Mouse (Mus musculus) midbrain, embryonic 16.5 days (tissue): ENCODE measurements at regions not wholly inside any gene's neighbourhood (a gene's known extent, or its start where the extent isn't known, plus 50 kb on each side); places are given as distances from the start of the nearest gene placed in this dataset.

ENCODE experiments used
- ATAC-seq: fragments of 200-750 bp; cut with Nextera tagmentation; 2 replicates; pipeline ENCODE4 v1.8.0; 2017; ENCODE audit warnings: moderate TSS enrichment
- H3K27ac ChIP-seq: fragments of 300-500 bp; sonication (generic); 2 replicates; pipeline ENCODE4 v1.5.1; 2014; ENCODE audit warnings: mild to moderate bottlenecking, low read length, mixed read lengths
- H3K27me3 ChIP-seq: fragments of 300-500 bp; sonication (generic); 2 replicates; pipeline ENCODE4 v1.6.1; 2014; ENCODE audit warnings: low read depth, low read length, mixed read lengths; ENCODE audit not compliant: control insufficient read depth, insufficient read depth
- H3K36me3 ChIP-seq: fragments of 300-500 bp; sonication (generic); 2 replicates; pipeline ENCODE4 v1.6.1; 2014; ENCODE audit warnings: mild to moderate bottlenecking, low read length, moderate library complexity, mixed read lengths; ENCODE audit not compliant: control insufficient read depth, insufficient read depth
- H3K4me1 ChIP-seq: fragments of 300-500 bp; sonication (generic); 2 replicates; pipeline ENCODE4 v1.6.1; 2014; ENCODE audit warnings: mild to moderate bottlenecking, low read length, mixed read lengths; ENCODE audit not compliant: control insufficient read depth, insufficient read depth
- H3K4me2 ChIP-seq: fragments of 300-500 bp; sonication (generic); 2 replicates; pipeline ENCODE4 v1.6.1; 2014; ENCODE audit warnings: mild to moderate bottlenecking, low read length, mixed read lengths
- H3K4me3 ChIP-seq: fragments of 300-500 bp; sonication (generic); 2 replicates; pipeline ENCODE4 v1.5.1; 2014; ENCODE audit warnings: low read depth, mild to moderate bottlenecking, low read length, moderate library complexity, mixed read lengths
- H3K9ac ChIP-seq: fragments of 300-500 bp; sonication (generic); 2 replicates; pipeline ENCODE4 v1.6.1; 2014; ENCODE audit warnings: low read depth, low read length, mixed read lengths
- H3K9me3 ChIP-seq: fragments of 300-500 bp; sonication (generic); replicated peaks from 2 replicates; pipeline ENCODE4 v1.6.1; 2014; ENCODE audit warnings: mild to moderate bottlenecking, low read length, mixed read lengths; ENCODE audit not compliant: control insufficient read depth, poor library complexity, severe bottlenecking
- WGBS: fragments of 180-500 bp; shearing (Covaris S2); extraction: QIAGEN DNeasy Blood & Tissue Kit; methylation state at CpG from one replicate; pipeline ENCODE4 v1.1.7; 2014; 5-methylcytosine and 5-hydroxymethylcytosine counted together

DNA sequence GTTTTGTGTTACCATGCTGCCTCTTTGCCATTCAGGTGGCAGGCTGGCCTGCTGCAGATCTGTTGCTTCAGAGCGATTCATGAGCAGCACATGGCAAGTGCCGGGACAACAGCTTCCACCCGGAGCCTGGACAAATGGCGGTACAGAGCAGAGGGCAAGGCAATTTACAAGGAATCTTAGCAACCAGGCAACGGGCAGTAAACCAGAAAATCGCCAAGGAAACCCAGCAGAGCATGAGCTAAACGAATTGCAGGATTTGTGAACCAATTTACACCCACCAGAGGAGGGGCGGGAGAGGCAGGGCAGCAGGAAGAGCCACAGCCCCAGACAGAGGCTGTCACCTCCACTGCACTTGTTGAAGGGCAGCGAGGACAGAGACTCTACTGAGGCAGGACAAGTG lies 60.5 kb upstream of the Loxl4 start:
- H3K4me2 ChIP-seq = no peak overlapping the region
- H3K9me3 ChIP-seq = no peaks in the 10 kb centered on the region
- H3K4me1 ChIP-seq = peaks cover 11% of the 10 kb centered on the region; the same call in 1 of the 2 replicates
- no peaks in the 10 kb centered on the region for H3K27me3 ChIP-seq
- 0 out of 2 replicates have a peak overlapping the region, but pooled peaks have one; percentile 17 for H3K27ac ChIP-seq
- WGBS = 10% methylated on average over 9 of the region's 9 CpGs
- H3K4me3 ChIP-seq = no peak overlapping the region
- H3K36me3 ChIP-seq = no peaks in the 10 kb centered on the region
- no peak overlapping the region for H3K9ac ChIP-seq
- peak; percentile 77 for ATAC-seq

- H3K27ac ChIP-seq = no peak overlapping the region
- ATAC-seq = no peak
- H3K36me3 ChIP-seq = no peaks in the 10 kb centered on the region
- H3K4me2 ChIP-seq = no peak overlapping the region
- H3K9me3 ChIP-seq = no peaks in the 10 kb centered on the region
- H3K4me3 ChIP-seq = no peak overlapping the region
- H3K4me1 ChIP-seq = peaks cover 16% of the 10 kb centered on the region; the same call in 1 of the 2 replicates
- WGBS = 74% methylated on average over 6 of the region's 6 CpGs
- no peak overlapping the region for H3K9ac ChIP-seq
- H3K27me3 ChIP-seq = no peaks in the 10 kb centered on the region
Observed at GRCm38 (mm10) chr19:42669886-42670285, 57.3 kb upstream of the Loxl4 start.

DNA sequence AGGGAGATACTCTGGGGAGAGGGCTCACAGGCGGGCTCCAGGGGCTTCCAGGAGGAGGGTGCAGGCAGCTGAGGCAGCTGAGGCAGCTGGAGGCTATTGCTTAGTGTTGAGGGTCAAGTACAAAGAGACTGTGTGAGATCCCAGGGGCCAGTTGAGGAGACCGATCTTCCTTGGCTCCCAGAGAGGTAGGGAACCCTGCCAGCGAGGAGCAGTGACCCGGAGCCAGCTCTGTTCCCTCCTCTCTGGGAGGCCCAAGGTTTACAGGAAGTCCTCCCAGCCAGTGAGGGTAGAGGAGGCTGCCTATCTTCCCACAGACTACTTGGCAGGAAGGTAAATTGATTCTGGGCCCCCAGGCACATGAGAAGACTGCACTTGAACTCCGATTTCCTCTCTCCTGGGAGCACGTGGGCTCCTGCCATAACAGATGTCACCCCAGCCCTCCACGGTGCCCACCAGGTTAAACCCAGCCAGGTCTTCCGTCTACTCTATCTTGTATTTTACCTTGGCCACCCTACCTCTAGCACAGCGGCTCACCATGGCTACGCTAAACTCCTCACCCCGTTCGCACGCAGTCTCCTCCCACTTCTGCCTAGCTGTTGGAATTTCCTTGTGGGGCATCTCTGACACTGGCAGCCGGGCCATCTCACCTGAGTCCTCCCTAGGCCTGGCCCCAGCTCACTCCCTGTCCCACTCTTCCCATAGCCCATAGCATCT lies 55.9 kb upstream of the Loxl4 start:
- WGBS = 82% methylated on average over 14 of the region's 14 CpGs
- H3K9me3 ChIP-seq = no peaks in the 10 kb centered on the region

GRCm38 (mm10) chr19:42666906-42667305 lies 54.3 kb upstream of the Loxl4 start:
- H3K9ac ChIP-seq = no peak overlapping the region
- no peak overlapping the region for H3K4me2 ChIP-seq
- H3K4me3 ChIP-seq = no peak overlapping the region
- H3K36me3 ChIP-seq = no peaks in the 10 kb centered on the region
- no peaks in the 10 kb centered on the region for H3K9me3 ChIP-seq
- WGBS = 88% methylated on average over 5 of the region's 5 CpGs
- no peak overlapping the region for H3K27ac ChIP-seq
- no peak for ATAC-seq
- peaks cover 3% of the 10 kb centered on the region; the same call in 1 of the 2 replicates for H3K27me3 ChIP-seq
- H3K4me1 ChIP-seq = peaks cover 10% of the 10 kb centered on the region; the same call in 1 of the 2 replicates

More for the DNA sequence above, 55.9 kb upstream of the Loxl4 start:
- Histone ChIP-seq H3K4me2 (no peak overlapping the region), H3K4me3 (no peak overlapping the region), H3K27me3 (no peaks in the 10 kb centered on the region), H3K4me1 (peaks cover 16% of the 10 kb centered on the region; the same call in 1 of the 2 replicates), H3K36me3 (no peaks in the 10 kb centered on the region), H3K27ac (peak overlapping the region; percentile 40; the same call in 1 of the 2 replicates), H3K9ac (no peak overlapping the region)
- no peak for ATAC-seq
